Mouse (Mus musculus) kidney, adult 2 months (tissue): ENCODE measurements around the gene Gm15737.

ENCODE experiments used
- CTCF ChIP-seq: fragments of 200-500 bp; conservative IDR thresholded peaks from 2 replicates; pipeline ENCODE4 v1.5.1; 2011; ENCODE audit warnings: low read depth, mild to moderate bottlenecking, control low read depth, low read length, moderate library complexity, mixed read lengths; ENCODE audit not compliant: insufficient read depth, insufficient read length
- POLR2A ChIP-seq: fragments of 200-500 bp; IDR thresholded peaks from one replicate; pipeline ENCODE4 v1.6.1; 2011; ENCODE audit warnings: low read depth, low read length, control low read depth

DNA sequence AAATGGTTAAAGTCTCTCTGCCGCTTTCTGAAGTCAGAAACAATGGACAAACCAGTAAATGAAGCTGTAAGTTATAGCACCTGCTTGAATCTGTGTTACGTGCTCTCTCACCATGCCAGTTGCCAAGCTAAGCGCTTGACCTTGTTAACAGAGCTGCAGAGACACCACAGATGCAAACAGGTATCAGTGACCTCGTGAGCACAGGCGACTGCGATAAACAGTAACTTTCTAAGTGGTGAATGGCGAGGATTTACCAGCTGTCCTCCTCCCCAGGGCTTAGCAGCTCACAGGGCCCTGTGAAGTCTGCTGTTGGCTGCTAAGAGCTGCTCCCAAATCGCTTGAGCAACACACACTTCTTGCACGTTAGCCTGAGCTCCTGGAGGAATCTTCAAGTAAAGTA lies 6.6 kb upstream of the Gm15737 start:
- no peak for TF ChIP-seq POLR2A
- no peak for TF ChIP-seq CTCF
